Mouse (Mus musculus): ENCODE measurements around the gene Pik3c2a. TPM values are rescaled to one million over a fixed set of nuclear protein-coding genes. Genes with fewer than 3 reads are reported as not detected.
"Not testable (repeated sequence)": the region's sequence is repeated elsewhere in the genome, so short reads cannot be mapped to it uniquely, and the experiment has no call there.

The Pik3c2a gene
- polyA plus RNA-seq, 1 experiment from 2014 or later: 32.4 TPM

- not testable (repeated sequence) for H3K9me3 ChIP-seq; H3K4me1 ChIP-seq; H3K4me2 ChIP-seq; H3K27me3 ChIP-seq; H3K9ac ChIP-seq; ATAC-seq (ENCODE audit: low FRiP score); H3K4me3 ChIP-seq (replicated peaks); H3K27ac ChIP-seq
- H3K36me3 ChIP-seq (replicated peaks): peaks cover 22% of the 10 kb centered on the region
- WGBS: 90% methylated on average over 6 of the region's 6 CpGs
Observed at GRCm38 (mm10) chr7:116379181-116379580, 64.1 kb downstream of the Pik3c2a start.

GRCm38 (mm10) chr7:116374284-116374683 is 69.0 kb downstream of the Pik3c2a start:
- Histone ChIP-seq H3K27me3 (no peaks in the 10 kb centered on the region), H3K4me2 (no peak overlapping the region), H3K4me3 (replicated peaks) (no peak overlapping the region), H3K36me3 (replicated peaks) (peaks cover 25% of the 10 kb centered on the region), H3K4me1 (no peaks in the 10 kb centered on the region), H3K27ac (no peak overlapping the region), H3K9me3 (no peaks in the 10 kb centered on the region), H3K9ac (no peak overlapping the region)
- ATAC-seq (ENCODE audit: low FRiP score): no peak
- WGBS: 95% methylated on average over 1 of the region's 1 CpGs

DNA sequence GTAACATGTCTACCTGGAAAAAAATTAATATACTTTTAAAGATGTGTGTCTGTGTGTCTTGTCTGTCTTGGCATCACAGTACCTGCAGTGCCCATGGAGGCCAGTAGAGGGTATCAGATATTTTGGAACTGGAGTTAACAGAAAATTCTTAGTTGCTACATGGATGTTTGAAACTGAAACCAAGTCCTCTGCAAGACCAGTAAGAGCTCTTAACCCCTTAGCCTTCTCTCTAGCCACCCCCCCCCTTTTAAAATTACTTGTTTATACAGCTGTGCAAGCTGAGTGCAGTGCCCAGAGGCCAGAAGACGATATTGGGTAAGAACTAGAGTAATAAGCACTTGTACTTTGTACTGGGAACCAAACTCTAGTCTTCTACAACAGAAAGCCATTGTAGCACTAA is 107.0 kb downstream of the Pik3c2a start:
- 90% methylated on average over 1 of the region's 1 CpGs for WGBS
- Histone ChIP-seq H3K4me3 (replicated peaks) (no peak overlapping the region), H3K4me1 (peaks cover 17% of the 10 kb centered on the region), H3K9me3 (no peaks in the 10 kb centered on the region), H3K27me3 (no peaks in the 10 kb centered on the region), H3K36me3 (replicated peaks) (peaks cover 27% of the 10 kb centered on the region), H3K9ac (no peak overlapping the region), H3K27ac (no peak overlapping the region), H3K4me2 (no peak overlapping the region)
- no peak for ATAC-seq (ENCODE audit: low FRiP score)

DNA sequence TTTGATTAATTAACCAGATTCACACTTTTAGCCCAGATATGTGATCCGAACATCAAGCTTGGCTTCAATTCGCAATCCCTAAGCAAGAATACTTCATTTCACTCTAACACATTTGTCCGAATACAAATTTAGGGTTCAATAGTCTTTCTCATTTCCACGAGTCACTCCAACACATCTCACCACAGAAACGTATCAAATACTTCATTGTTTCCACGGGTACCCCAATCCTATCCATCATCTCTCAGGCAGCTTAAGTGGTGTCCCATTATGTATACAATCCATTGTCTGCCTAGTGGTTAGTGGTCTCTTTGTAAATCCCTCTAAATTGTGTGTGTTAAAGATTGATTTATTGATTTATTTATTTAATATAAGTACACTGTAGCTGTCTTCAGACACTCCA is 108.1 kb downstream of the Pik3c2a start:
- Histone ChIP-seq H3K36me3 (replicated peaks) (peaks cover 30% of the 10 kb centered on the region), H3K4me2 (peak overlapping the region; percentile 72; the same call in 1 of the 2 replicates)
- WGBS: 84% methylated on average over 6 of the region's 6 CpGs

DNA sequence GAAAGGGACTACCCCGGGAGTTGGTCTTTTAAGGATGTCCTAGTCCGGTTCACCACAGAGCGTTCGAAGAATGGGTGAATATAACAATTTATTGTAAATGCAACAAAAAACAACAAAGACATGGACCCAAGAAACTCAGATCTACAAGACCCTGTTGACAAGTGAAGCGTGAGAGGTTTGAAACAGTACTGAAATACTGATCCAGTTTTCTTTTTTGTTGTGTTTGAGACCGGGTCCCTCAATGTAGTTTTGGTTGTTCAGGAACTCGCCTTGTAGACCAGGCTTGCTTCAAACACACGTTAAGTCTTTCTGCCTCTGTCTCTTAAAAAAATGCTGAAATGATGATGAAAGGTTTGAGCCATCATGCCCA is 108.6 kb downstream of the Pik3c2a start:
- Histone ChIP-seq H3K4me3 (replicated peaks) (peak overlapping the region; percentile 70), H3K9me3 (no peaks in the 10 kb centered on the region), H3K4me2 (peak overlapping the region; percentile 72), H3K9ac (peak overlapping the region; percentile 82), H3K4me1 (peaks cover 17% of the 10 kb centered on the region), H3K36me3 (replicated peaks) (peaks cover 30% of the 10 kb centered on the region), H3K27me3 (no peaks in the 10 kb centered on the region), H3K27ac (no peak overlapping the region)
- 29% methylated on average over 8 of the region's 8 CpGs for WGBS
- ATAC-seq (ENCODE audit: low FRiP score): no peak

More for the DNA sequence above, 108.1 kb downstream of the Pik3c2a start:
- H3K27ac ChIP-seq: no peak overlapping the region
- peak overlapping the region; percentile 70 for H3K4me3 ChIP-seq (replicated peaks)
- H3K27me3 ChIP-seq: no peaks in the 10 kb centered on the region
- no peak overlapping the region for H3K9ac ChIP-seq
- H3K9me3 ChIP-seq: no peaks in the 10 kb centered on the region
- peaks cover 17% of the 10 kb centered on the region for H3K4me1 ChIP-seq
- no peak for ATAC-seq (ENCODE audit: low FRiP score)

- peak within 1 kb of the TSS; percentile 76 for H3K4me2 ChIP-seq
- peak within 1 kb of the TSS; percentile 70 for H3K4me3 ChIP-seq (replicated peaks)
- WGBS: under 1% methylated on average over 78 of the region's 78 CpGs
- peak within 1 kb of the TSS; percentile 51 for H3K27ac ChIP-seq
- peak within 1 kb of the TSS; percentile 82 for H3K9ac ChIP-seq
- ATAC-seq (ENCODE audit: low FRiP score): peak; percentile 100
- peaks cover 17% of the 10 kb centered on the region for H3K4me1 ChIP-seq
- no peaks in the 10 kb centered on the region for H3K27me3 ChIP-seq
- no peaks in the 10 kb centered on the region for H3K9me3 ChIP-seq
- H3K36me3 ChIP-seq (replicated peaks): peaks cover 34% of the 10 kb centered on the region
Observed at GRCm38 (mm10) chr7:116333713-116334668, 109.3 kb downstream of the Pik3c2a start, which contains the start of gene Rps13. Gene Rps13, minus strand, starts transcription at chr7:116334195.

- 92% methylated on average over 2 of the region's 2 CpGs for WGBS
- H3K4me1 ChIP-seq: peaks cover 17% of the 10 kb centered on the region
- H3K9ac ChIP-seq: no peak overlapping the region
- H3K27ac ChIP-seq: no peak overlapping the region
- no peak overlapping the region for H3K4me3 ChIP-seq (replicated peaks)
- H3K36me3 ChIP-seq (replicated peaks): peaks cover 37% of the 10 kb centered on the region
- ATAC-seq (ENCODE audit: low FRiP score): no peak
- no peaks in the 10 kb centered on the region for H3K9me3 ChIP-seq
- H3K27me3 ChIP-seq: no peaks in the 10 kb centered on the region
- no peak overlapping the region for H3K4me2 ChIP-seq
Observed at GRCm38 (mm10) chr7:116331246-116331645, 112.0 kb downstream of the Pik3c2a start.

DNA sequence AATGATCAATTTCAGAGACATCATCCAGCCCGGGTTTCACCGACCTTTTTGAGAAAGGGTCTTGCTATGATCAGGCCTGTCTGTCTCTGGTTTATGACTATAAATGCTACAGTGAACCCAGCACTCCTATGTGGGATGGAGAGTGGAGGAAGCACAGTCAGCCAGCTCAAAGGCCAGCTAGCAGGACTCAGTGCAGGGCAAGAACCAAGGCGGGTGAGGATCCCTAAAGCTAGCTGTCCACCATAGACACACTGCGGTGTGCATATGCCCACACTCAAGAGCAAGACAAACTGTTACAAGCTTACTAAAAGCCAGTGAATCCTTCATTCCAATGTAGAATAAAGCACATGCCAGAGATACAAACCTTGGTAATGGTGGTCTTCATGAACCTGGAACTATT is 113.4 kb downstream of the Pik3c2a start:
- no peak overlapping the region for H3K27ac ChIP-seq
- H3K27me3 ChIP-seq: no peaks in the 10 kb centered on the region
- H3K4me3 ChIP-seq (replicated peaks): no peak overlapping the region
- H3K36me3 ChIP-seq (replicated peaks): peaks cover 37% of the 10 kb centered on the region
- WGBS: 86% methylated on average over 4 of the region's 4 CpGs
- no peak overlapping the region for H3K4me2 ChIP-seq
- H3K4me1 ChIP-seq: peaks cover 13% of the 10 kb centered on the region
- no peaks in the 10 kb centered on the region for H3K9me3 ChIP-seq
- no peak overlapping the region for H3K9ac ChIP-seq
- ATAC-seq (ENCODE audit: low FRiP score): no peak

- no peak overlapping the region for H3K27ac ChIP-seq
- peaks cover 37% of the 10 kb centered on the region for H3K36me3 ChIP-seq (replicated peaks)
- H3K27me3 ChIP-seq: no peaks in the 10 kb centered on the region
- H3K4me2 ChIP-seq: no peak overlapping the region
- ATAC-seq (ENCODE audit: low FRiP score): no peak
- no peaks in the 10 kb centered on the region for H3K9me3 ChIP-seq
- H3K9ac ChIP-seq: no peak overlapping the region
- no peak overlapping the region for H3K4me3 ChIP-seq (replicated peaks)
- 82% methylated on average over 7 of the region's 7 CpGs for WGBS
- peaks cover 7% of the 10 kb centered on the region for H3K4me1 ChIP-seq
Observed at GRCm38 (mm10) chr7:116328777-116329176, 114.5 kb downstream of the Pik3c2a start.

DNA sequence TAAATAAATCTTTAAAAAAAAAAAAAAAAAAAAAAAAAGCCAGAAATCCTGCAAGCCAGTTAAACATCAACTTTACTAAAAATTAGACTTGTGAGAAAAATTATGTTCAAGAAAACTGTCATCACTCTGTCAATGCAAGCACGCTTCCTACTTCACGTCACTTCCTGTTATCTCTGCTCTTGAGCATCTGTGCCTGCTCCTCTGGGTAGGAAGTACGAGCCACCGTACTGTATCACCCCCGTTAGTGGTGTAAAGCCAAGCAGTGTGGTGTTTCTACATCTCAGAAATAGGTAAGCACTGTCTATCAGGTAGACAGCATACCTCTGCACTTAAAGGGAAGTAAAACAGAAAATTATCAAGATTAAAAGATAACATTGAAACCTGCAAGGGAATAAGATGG is 115.3 kb downstream of the Pik3c2a start:
- peaks cover 37% of the 10 kb centered on the region for H3K36me3 ChIP-seq (replicated peaks)
- no peaks in the 10 kb centered on the region for H3K27me3 ChIP-seq
- no peaks in the 10 kb centered on the region for H3K9me3 ChIP-seq
- 93% methylated on average over 5 of the region's 5 CpGs for WGBS
- H3K4me1 ChIP-seq: peaks cover 7% of the 10 kb centered on the region
- H3K9ac ChIP-seq: no peak overlapping the region
- no peak overlapping the region for H3K4me3 ChIP-seq (replicated peaks)
- no peak overlapping the region for H3K27ac ChIP-seq
- no peak overlapping the region for H3K4me2 ChIP-seq
- no peak for ATAC-seq (ENCODE audit: low FRiP score)

- H3K27ac ChIP-seq: no peak overlapping the region
- H3K4me3 ChIP-seq (replicated peaks): no peak overlapping the region
- H3K9me3 ChIP-seq: no peaks in the 10 kb centered on the region
- peak; percentile 61; the same call in 1 of the 2 replicates for ATAC-seq (ENCODE audit: low FRiP score)
- 0 out of 2 replicates have a peak, but pooled peaks cover 2% of the 10 kb centered on the region for H3K4me1 ChIP-seq
- WGBS: 32% methylated on average over 10 of the region's 10 CpGs
- no peak overlapping the region for H3K4me2 ChIP-seq
- H3K9ac ChIP-seq: no peak overlapping the region
- no peaks in the 10 kb centered on the region for H3K27me3 ChIP-seq
- H3K36me3 ChIP-seq (replicated peaks): no peaks in the 10 kb centered on the region; the same call in 1 of the 2 replicates
Observed at GRCm38 (mm10) chr7:116323331-116323964, 119.8 kb downstream of the Pik3c2a start.

GRCm38 (mm10) chr7:116309456-116309855 is 133.8 kb downstream of the Pik3c2a start:
- Histone ChIP-seq H3K4me2 (peak overlapping the region; percentile 17; the same call in 1 of the 2 replicates), H3K27me3 (no peaks in the 10 kb centered on the region), H3K4me3 (replicated peaks) (0 out of 2 replicates have a peak overlapping the region, but pooled peaks have one; percentile 11), H3K9me3 (no peaks in the 10 kb centered on the region), H3K9ac (no peak overlapping the region), H3K4me1 (peaks cover 27% of the 10 kb centered on the region), H3K27ac (no peak overlapping the region), H3K36me3 (replicated peaks) (no peaks in the 10 kb centered on the region)
- 23% methylated on average over 9 of the region's 9 CpGs for WGBS
- no peak for ATAC-seq (ENCODE audit: low FRiP score)

Measured in forebrain, embryonic 12.5 days (tissue).